Mouse (Mus musculus): ENCODE results near the gene Adam30. TPM values are rescaled to one million over a fixed set of nuclear protein-coding genes. Genes with fewer than 3 reads are reported as not detected.

Gene Adam30
- polyA plus RNA-seq (2017; shearing (Covaris generic)): not detected

GRCm38 (mm10) chr3:98160330-98160729 is at the start of gene Adam30:
Gene Adam30, plus strand, starts transcription at chr3:98160630.

Other genes with a start within 250 kb of the Adam30 start
- gene Notch2, start 147.1 kb upstream of the Adam30 start, polyA plus RNA-seq (2017; shearing (Covaris generic)): 27.0 TPM
- gene Reg4, start 61.5 kb downstream of the Adam30 start, polyA plus RNA-seq (2017; shearing (Covaris generic)): not detected
- gene Hmgcs2, start 119.8 kb downstream of the Adam30 start, polyA plus RNA-seq (2017; shearing (Covaris generic)): not detected
- 66.0 TPM for gene Phgdh, start 179.4 kb downstream of the Adam30 start, polyA plus RNA-seq (2017; shearing (Covaris generic))
- not detected for gene Zfp697, start 221.8 kb downstream of the Adam30 start, polyA plus RNA-seq (2017; shearing (Covaris generic))

Measured in effector memory CD4-positive, alpha-beta T cell, adult 7 months (primary cell).